Comparison of ENCODE assay signal across 15 mouse cellular contexts in genomic region chr12:24845344-24845743, GRCm38 (mm10). TPM values are rescaled to one million over a fixed set of nuclear protein-coding genes. Genes with fewer than 3 reads are reported as not detected.
DNase-seq lines count a peak whose midpoint lies in the region; ATAC-seq and TF ChIP-seq lines count a peak whose summit lies in the region.
"Had no signal": no experiment of that assay in that cellular context is flagged by ENCODE, and none has a peak within 500 bp of the region (broad histone marks: within the 10 kb centered on the region; RNA-seq: fewer than 3 reads in every experiment).

No protein-coding gene starts in this region.

- intact Hi-C loops in gastrocnemius, adult 2 months (cut with DNase I), result no loop called here

- WGBS in lung, embryonic 16.5 days, result 57% methylated on average over 4 of the region's 4 CpGs
- 38% methylated on average over 4 of the region's 4 CpGs for WGBS in small intestine, adult 2 months

- no peak overlapping the region for H3K27ac ChIP-seq in gastrocnemius, adult 2 months
- H3K27ac ChIP-seq in lung, embryonic 16.5 days (ENCODE audit: low read length), result peak overlapping the region; percentile 65
- no peak overlapping the region for H3K27ac ChIP-seq in small intestine, adult 2 months (ENCODE audit: insufficient read depth, low read depth, low read length)
- H3K27ac ChIP-seq: forebrain, embryonic 15.5 days; hindbrain, embryonic 12.5 days; midbrain, embryonic 10.5 days had no signal

- no peaks in the 10 kb centered on the region for H3K9me3 ChIP-seq in lung, embryonic 16.5 days (ENCODE audit: control insufficient read depth, low read length)
- H3K9me3 ChIP-seq: forebrain, embryonic 15.5 days; hindbrain, embryonic 12.5 days; midbrain, embryonic 10.5 days had no signal

- no peak overlapping the region for H3K4me2 ChIP-seq in lung, embryonic 16.5 days (ENCODE audit: low read depth, low read length)
- H3K4me2 ChIP-seq: forebrain, embryonic 15.5 days; hindbrain, embryonic 12.5 days had no signal

- peak; percentile 24; the same call in 1 of the 2 replicates for ATAC-seq in lung, embryonic 16.5 days (ENCODE audit: low read depth)
- ATAC-seq in erythroid progenitor cell, adult 5-6 weeks (replicated peaks; ENCODE audit: low FRiP score, poor library complexity, severe bottlenecking), result 0 out of 2 replicates have a peak, but pooled peaks have one; percentile 32
- ATAC-seq: forebrain, embryonic 15.5 days had no signal

- no peak overlapping the region for H3K4me3 ChIP-seq in gastrocnemius, adult 2 months
- H3K4me3 ChIP-seq in lung, embryonic 16.5 days (ENCODE audit: low read length), result no peak overlapping the region
- no peak overlapping the region for H3K4me3 ChIP-seq in small intestine, adult 2 months (ENCODE audit: low read depth, low read length)
- H3K4me3 ChIP-seq: forebrain, embryonic 15.5 days; hindbrain, embryonic 12.5 days; midbrain, embryonic 10.5 days had no signal

- no peak for TF ChIP-seq POLR2A in small intestine, adult 2 months (IDR thresholded peaks at IDR 0.05; ENCODE audit: low read depth, low read length)

- H3K4me1 ChIP-seq in lung, embryonic 16.5 days (replicated peaks; ENCODE audit: control insufficient read depth, insufficient read depth, low read length), result peaks cover 36% of the 10 kb centered on the region
- H3K4me1 ChIP-seq in small intestine, adult 2 months (ENCODE audit: control insufficient read depth, insufficient read depth, insufficient read length, low read length), result no peaks in the 10 kb centered on the region

- H3K27me3 ChIP-seq in lung, embryonic 16.5 days (ENCODE audit: control insufficient read depth, insufficient read depth, low read depth, low read length), result no peaks in the 10 kb centered on the region
- no peaks in the 10 kb centered on the region for H3K27me3 ChIP-seq in small intestine, adult 2 months (ENCODE audit: control insufficient read depth, insufficient read depth, low read length)
- H3K27me3 ChIP-seq: forebrain, embryonic 15.5 days; hindbrain, embryonic 12.5 days had no signal

- DNase-seq in gastrocnemius, adult 2 months, result no peak
- DNase-seq in gastrocnemius, adult 18-20 months (ENCODE audit: low spot score), result no peak
- DNase-seq in lung, adult 18-20 months, result no peak
- DNase-seq in layer of hippocampus, adult 18-20 months (ENCODE audit: low spot score in 2 of 2), result no peak
- no peak for DNase-seq in cerebellum, adult 9-10 months
- DNase-seq: adrenal gland, postnatal 10 days; cerebellum, adult 11-12 months; kidney, postnatal 25 days; left cerebral cortex, postnatal 4 days had no signal

- no peaks in the 10 kb centered on the region for H3K36me3 ChIP-seq in lung, embryonic 16.5 days (ENCODE audit: control insufficient read depth, insufficient read depth, low read length)
- no peaks in the 10 kb centered on the region for H3K36me3 ChIP-seq in small intestine, adult 2 months (ENCODE audit: control insufficient read depth, insufficient read depth, low read length)
- H3K36me3 ChIP-seq: forebrain, embryonic 15.5 days; hindbrain, embryonic 12.5 days; midbrain, embryonic 10.5 days had no signal

- TF ChIP-seq CTCF in gastrocnemius, adult 2 months (IDR thresholded peaks at IDR 0.05), result peak; percentile 7; the same call in 1 of the 2 replicates
- peak; percentile 32; the same call in 1 of the 2 replicates for TF ChIP-seq CTCF in small intestine, adult 2 months (IDR thresholded peaks at IDR 0.05; ENCODE audit: extremely low read depth, insufficient read length, insufficient replicate concordance, low read depth, low read length)

- no peak overlapping the region for H3K9ac ChIP-seq in lung, embryonic 16.5 days (ENCODE audit: low read length)
- H3K9ac ChIP-seq: forebrain, embryonic 15.5 days; hindbrain, embryonic 12.5 days had no signal

RNA-seq across cellular contexts. Expression of gene Mboat2, which starts 14.7 kb away (rescaled TPM):
- total RNA-seq in gastrocnemius, adult 2 months (2021), result 1 to 10 TPM in 1 of 2 experiments, under 1 TPM in 1; 0.46 to 1.1 TPM
- 1 to 10 TPM in 1 of 2 experiments, under 1 TPM in 1; 0.50 to 1.9 TPM for total RNA-seq in gastrocnemius, adult 18-20 months (2021)
- 39.0 and 42.1 TPM in 2 replicates for polyA plus RNA-seq in lung, embryonic 16.5 days (2015; fragmentation: Nextera tagmentation; extraction: Ambion mirVana)
- total RNA-seq in erythroid progenitor cell, adult 5-6 weeks (2015; ENCODE audit: low replicate concordance), result 68.1 and 117 TPM in 2 replicates
- total RNA-seq in erythroid progenitor cell, adult 5-6 weeks (2017; ENCODE audit: low replicate concordance), result 79.5 and 84.0 TPM in 2 replicates
- polyA plus RNA-seq in small intestine, adult 2 months (2012; rRNA removed), result 0.55 and 1.9 TPM in 2 replicates
- total RNA-seq in layer of hippocampus, adult 18-20 months (2021), result 10 to 100 TPM; 83.9 to 88.1 TPM

Comparison
In these comparisons a context has a peak if more than half of its experiments do, and no peak if none do; other contexts are left out.
1. RNA of gene Mboat2, which starts 14.7 kb away (total RNA-seq): 68.1 to 117 TPM in erythroid progenitor cell, adult 5-6 weeks and 83.9 to 88.1 TPM in layer of hippocampus, adult 18-20 months; 0.50 to 1.9 TPM in gastrocnemius, adult 18-20 months and 0.46 to 1.1 TPM in gastrocnemius, adult 2 months; every median in the first group is over 10 times any median in the second.